Mouse (Mus musculus) thymus, postnatal 25 days (tissue): ENCODE results near the gene Gm42906.

Source experiments
- DNase-seq: peaks from one replicate; pipeline ENCODE4 v3.0.0; 2022

Gm42906 gene

DNA sequence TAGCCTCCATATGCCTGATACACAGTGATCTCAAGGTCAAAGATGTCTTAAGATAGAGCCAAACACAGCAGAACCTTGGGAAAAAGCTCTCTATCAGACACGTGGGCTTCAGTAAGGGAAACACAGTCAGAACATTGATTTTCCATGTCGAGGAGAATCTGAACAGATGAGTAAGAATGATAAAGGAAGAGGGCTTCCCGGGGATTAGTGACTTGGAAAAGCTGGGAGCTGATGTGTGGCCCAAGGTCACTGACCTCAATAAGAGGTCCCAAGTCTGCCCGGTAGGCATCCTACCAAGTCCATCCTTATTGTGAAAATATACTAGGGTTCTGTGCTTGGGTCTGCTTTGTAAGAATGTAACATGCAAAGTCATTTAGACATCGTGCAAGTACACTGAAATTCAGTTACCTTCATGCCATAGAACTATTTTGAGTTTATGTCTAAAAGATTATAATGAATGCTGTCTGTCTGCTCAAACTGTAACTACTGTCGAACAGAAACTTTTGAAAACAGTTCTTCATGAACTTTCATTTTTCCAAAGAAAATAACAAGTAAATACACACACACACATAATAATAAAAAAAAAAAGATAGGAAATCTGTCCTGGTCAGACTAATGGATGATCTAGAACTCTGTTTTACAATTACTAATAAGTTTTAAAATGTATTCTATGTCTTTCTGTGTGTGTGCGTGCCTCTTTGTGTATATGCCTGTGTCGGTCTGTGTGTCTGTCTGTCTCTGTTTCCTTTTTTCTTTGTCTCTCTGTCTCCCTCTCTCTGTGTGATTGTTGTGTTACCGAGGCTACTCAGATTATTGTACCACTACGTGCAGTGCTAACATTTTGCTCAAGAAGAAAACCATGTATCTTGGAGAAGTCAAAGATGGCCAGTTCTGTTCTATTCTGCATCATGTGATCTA is 322.6 kb downstream of the Gm42906 start:
- no peak for DNase-seq

GRCm38 (mm10) chr5:151104354-151105053 is 323.5 kb downstream of the Gm42906 start:
- DNase-seq: no peak

DNA sequence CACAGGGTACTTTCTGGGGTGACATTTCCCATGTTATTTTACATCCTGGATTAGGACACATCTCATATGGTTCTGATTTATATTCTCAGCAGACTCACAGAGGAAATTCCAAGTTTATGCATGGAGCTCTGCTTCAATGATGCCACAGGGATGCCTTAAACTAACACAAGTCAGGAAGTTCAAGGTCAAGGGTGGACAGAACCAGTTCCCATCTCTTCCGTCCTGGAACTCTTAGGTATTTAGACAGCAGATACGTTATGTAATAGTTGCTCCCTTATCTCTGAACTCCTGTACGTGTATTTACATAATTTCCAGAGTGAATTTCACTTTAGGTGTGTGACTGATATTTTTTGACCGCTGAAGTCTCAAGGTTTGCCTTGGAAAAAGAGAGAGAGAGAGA is 324.7 kb downstream of the Gm42906 start:
- DNase-seq: no peak

- DNase-seq: no peak
Observed at GRCm38 (mm10) chr5:151102262-151102661, 325.7 kb downstream of the Gm42906 start.

- no peak for DNase-seq
Observed at GRCm38 (mm10) chr5:151096012-151096411, 332.0 kb downstream of the Gm42906 start.

DNA sequence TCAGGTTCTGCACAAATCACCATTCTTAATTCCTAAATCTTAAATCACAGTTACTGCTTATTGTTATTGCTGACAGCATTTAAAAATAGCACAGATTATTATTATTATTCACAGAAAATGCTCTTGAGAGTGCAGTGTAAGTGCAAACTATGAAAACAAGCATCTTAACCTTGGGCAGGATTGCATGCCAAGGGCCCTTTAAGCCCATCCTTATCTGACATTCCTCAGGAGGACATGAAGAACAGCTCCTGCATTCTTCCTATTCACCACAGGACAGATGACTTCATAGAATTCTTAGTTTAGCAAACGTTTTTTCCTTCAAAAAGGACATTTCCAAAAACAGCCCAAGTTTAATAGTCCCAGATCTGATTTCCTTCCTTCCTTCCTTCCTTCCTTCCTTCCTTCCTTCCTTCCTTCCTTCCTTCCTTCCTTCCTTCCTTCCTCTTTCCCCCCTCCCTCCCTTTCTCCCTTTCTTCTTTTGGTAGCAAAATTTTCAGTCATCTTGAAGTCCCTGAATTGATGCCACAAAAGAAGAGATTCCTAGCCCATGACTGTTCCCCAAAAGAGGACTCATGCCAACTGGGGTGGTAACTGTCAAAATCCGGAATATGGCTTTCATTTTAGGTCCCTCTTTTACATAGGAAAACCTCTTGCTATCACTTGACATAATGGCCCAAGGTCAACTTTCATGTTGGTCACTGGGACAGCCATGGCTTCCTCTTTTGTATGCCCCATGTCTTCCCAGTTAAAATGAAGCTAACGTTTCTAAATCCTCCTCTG is 334.9 kb downstream of the Gm42906 start:
- DNase-seq: no peak

GRCm38 (mm10) chr5:151090996-151091395 is 337.0 kb downstream of the Gm42906 start:
- DNase-seq: no peak

GRCm38 (mm10) chr5:151089201-151089600 is 338.8 kb downstream of the Gm42906 start:
- no peak for DNase-seq

- no peak for DNase-seq
Observed at GRCm38 (mm10) chr5:151086425-151087202, 341.3 kb downstream of the Gm42906 start.

- DNase-seq: no peak
Observed at GRCm38 (mm10) chr5:151085749-151086148, 342.2 kb downstream of the Gm42906 start.

- no peak for DNase-seq
Observed at GRCm38 (mm10) chr5:151080276-151080675, 347.7 kb downstream of the Gm42906 start.

- no peak for DNase-seq
Observed at GRCm38 (mm10) chr5:151077953-151078352, 350.0 kb downstream of the Gm42906 start.

GRCm38 (mm10) chr5:151076917-151077316 is 351.0 kb downstream of the Gm42906 start:
- no peak for DNase-seq

GRCm38 (mm10) chr5:151074282-151074681 is 353.7 kb downstream of the Gm42906 start:
- DNase-seq: no peak

GRCm38 (mm10) chr5:151071430-151071829 is 356.5 kb downstream of the Gm42906 start:
- no peak for DNase-seq

DNA sequence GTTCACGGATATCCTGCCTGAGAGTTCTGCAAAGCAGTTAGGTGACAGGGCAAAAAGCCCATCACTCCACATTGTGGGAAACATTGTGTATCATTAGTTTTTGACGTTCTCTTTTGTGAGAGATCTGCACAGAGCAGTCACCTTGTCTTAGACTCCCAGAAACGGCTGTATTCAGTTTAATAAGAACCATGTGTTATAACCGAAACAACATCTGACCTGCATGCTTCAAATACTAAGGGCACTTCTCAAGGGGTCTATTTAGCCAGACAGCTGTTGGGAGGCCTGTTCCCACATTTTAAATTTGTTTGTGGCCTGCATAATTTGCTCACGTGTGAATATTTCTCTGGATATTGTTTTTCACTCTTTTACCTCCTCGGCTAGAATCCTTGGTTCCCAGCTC is 357.1 kb downstream of the Gm42906 start:
- DNase-seq: no peak

- DNase-seq: no peak
Observed at GRCm38 (mm10) chr5:151069569-151069968, 358.4 kb downstream of the Gm42906 start.

- DNase-seq: no peak
Observed at GRCm38 (mm10) chr5:151066016-151066415, 361.9 kb downstream of the Gm42906 start.

GRCm38 (mm10) chr5:151065228-151065627 is 362.7 kb downstream of the Gm42906 start:
- no peak for DNase-seq

DNA sequence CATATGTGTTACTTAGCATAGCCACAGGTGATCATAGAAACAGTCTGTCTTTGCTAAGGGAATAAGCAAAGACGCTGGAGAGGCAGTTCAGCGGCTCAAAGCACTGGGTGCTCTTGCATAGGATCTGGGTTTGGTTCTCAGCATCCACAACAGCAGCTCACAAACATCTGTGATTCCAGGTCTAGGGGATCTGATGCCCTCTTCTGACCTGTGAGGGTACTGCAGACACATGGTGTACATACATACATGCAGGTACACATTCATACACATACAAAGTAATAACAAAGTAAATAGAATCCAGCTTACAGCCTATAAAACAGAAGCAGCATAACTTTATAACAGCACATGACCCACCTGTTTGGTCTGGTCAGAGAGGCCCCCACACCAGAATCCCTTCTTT is 366.0 kb downstream of the Gm42906 start:
- DNase-seq: no peak

GRCm38 (mm10) chr5:151060476-151060875 is 367.5 kb downstream of the Gm42906 start:
- DNase-seq: no peak

- no peak for DNase-seq
Observed at GRCm38 (mm10) chr5:151059772-151060171, 368.2 kb downstream of the Gm42906 start.
